Mouse (Mus musculus) hindbrain, postnatal 0 days (tissue): ENCODE results near the gene Fam71d. TPM values are rescaled to one million over a fixed set of nuclear protein-coding genes. Genes with fewer than 3 reads are reported as not detected.

Experiments used
- ATAC-seq: fragments of 200-750 bp; cut with Nextera tagmentation; 2 replicates; pipeline ENCODE4 v1.8.0; 2017; ENCODE audit warnings: mild to moderate bottlenecking, moderate TSS enrichment, moderate library complexity
- DNase-seq: peaks from one replicate; pipeline ENCODE4 v3.0.0-alpha.2; 2015; ENCODE audit warnings: low spot score
- H3K27ac ChIP-seq: fragments of 300-500 bp; sonication (generic); 2 replicates; pipeline ENCODE4 v1.5.1; 2014; ENCODE audit warnings: mild to moderate bottlenecking
- H3K27me3 ChIP-seq: fragments of 300-500 bp; sonication (generic); 2 replicates; pipeline ENCODE4 v1.6.1; 2014; ENCODE audit warnings: low read length, mixed read lengths; ENCODE audit not compliant: insufficient read depth
- H3K36me3 ChIP-seq: fragments of 300-500 bp; sonication (generic); 2 replicates; pipeline ENCODE4 v1.6.1; 2014; ENCODE audit warnings: low read length, mixed read lengths; ENCODE audit not compliant: insufficient read depth
- H3K4me1 ChIP-seq: fragments of 300-500 bp; sonication (generic); 2 replicates; pipeline ENCODE4 v1.6.1; 2014; ENCODE audit warnings: antibody characterized with exemption, low read length, mixed read lengths; ENCODE audit not compliant: insufficient read depth
- H3K4me2 ChIP-seq: fragments of 300-500 bp; sonication (generic); 2 replicates; pipeline ENCODE4 v1.6.1; 2014; ENCODE audit warnings: low read depth, mild to moderate bottlenecking, low read length, moderate library complexity, mixed read lengths
- H3K4me3 ChIP-seq: fragments of 300-500 bp; sonication (generic); 2 replicates; pipeline ENCODE4 v1.5.1; 2014; ENCODE audit warnings: low read length
- H3K9ac ChIP-seq: fragments of 300-500 bp; sonication (generic); replicated peaks from 2 replicates; pipeline ENCODE4 v1.6.1; 2014; ENCODE audit warnings: mild to moderate bottlenecking, low read length, moderate library complexity, mixed read lengths
- H3K9me3 ChIP-seq: fragments of 300-500 bp; sonication (generic); 2 replicates; pipeline ENCODE4 v1.6.1; 2016; ENCODE audit warnings: low read length, mixed read lengths
- CTCF ChIP-seq: IDR thresholded peaks from 2 replicates; pipeline ENCODE4 v1.5.1; 2016; ENCODE audit warnings: antibody characterized with exemption, control low read depth, low read depth
- WGBS: fragments of 180-500 bp; shearing (Covaris S2); extraction: QIAGEN DNeasy Blood & Tissue Kit; methylation state at CpG from one replicate; pipeline ENCODE4 v1.1.7; 2014; 5-methylcytosine and 5-hydroxymethylcytosine counted together
- polyA plus RNA-seq: library from polyadenylated mRNA; unstranded; fragments of >200 nt; fragmentation: Nextera tagmentation; extraction: Ambion mirVana; gene quantifications from 2 replicates; pipeline ENCODE4 v1.2.1, GENCODE M21; 2015
- total RNA-seq: library from RNA; depleted of rRNA; stranded (reverse); fragments of >200 nt; gene quantifications from 2 replicates; pipeline ENCODE4 v1.2.3, GENCODE M21; 2014

Fam71d gene
- total and polyA plus RNA-seq, 2 experiments from 2014 or later, result not detected

DNA sequence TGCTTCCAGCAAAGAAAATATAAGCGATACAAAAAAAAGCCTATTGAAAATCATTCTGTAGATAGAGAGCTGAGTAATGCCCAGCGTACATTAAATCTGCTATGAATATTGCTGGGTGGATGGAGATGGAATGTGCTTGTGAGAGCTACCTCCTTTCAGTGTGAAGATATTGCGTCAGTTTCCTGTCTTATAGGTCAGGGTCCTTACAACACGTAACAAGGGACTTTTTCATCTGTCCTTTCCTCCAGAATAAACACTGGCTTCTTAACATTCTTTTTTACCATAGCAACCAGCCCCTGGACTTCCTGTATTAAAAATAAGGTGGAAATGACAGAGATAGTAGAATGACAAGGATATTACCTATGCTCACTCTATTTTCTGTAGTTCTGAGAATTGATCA lies 9.1 kb upstream of the Fam71d start:
- Histone ChIP-seq H3K27ac (no peak overlapping the region), H3K9ac (no peak overlapping the region), H3K9me3 (no peaks in the 10 kb centered on the region), H3K36me3 (no peaks in the 10 kb centered on the region; the same call in 1 of the 2 replicates), H3K4me3 (no peak overlapping the region), H3K27me3 (no peaks in the 10 kb centered on the region), H3K4me1 (no peaks in the 10 kb centered on the region), H3K4me2 (no peak overlapping the region)
- no peak for TF ChIP-seq CTCF
- DNase-seq (no peak), ATAC-seq (no peak)
- WGBS, result 85% methylated on average over 4 of the region's 4 CpGs

DNA sequence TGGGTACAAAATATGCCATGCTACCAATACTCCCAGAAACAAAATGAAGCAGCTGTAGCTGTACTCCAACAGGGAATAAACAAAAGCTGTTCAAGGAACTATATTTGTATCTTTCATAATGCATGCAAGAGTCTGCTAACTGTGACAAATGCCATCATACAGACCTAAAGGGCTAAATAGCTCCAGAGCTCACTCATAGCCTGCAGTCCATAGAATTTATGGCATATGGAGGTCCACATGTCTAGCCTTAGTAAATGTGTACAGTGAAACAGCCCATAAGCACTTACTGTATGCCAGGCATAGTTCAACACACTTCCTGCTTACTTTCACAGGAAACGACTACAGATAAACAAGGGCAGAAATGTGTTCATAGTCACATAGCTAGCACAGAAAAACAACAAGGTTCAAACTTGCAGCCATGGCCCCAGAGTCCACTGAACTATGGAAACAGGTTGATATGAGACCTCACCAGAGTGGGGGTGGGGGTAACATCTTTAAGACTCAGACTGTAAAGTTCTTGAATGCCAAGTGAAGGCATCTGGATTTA lies 5.6 kb upstream of the Fam71d start:
- H3K4me1 ChIP-seq, result no peaks in the 10 kb centered on the region
- no peak overlapping the region for H3K4me3 ChIP-seq
- DNase-seq (no peak), ATAC-seq (no peak)
- H3K4me2 ChIP-seq, result no peak overlapping the region
- H3K36me3 ChIP-seq, result no peaks in the 10 kb centered on the region; the same call in 1 of the 2 replicates
- H3K27me3 ChIP-seq, result no peaks in the 10 kb centered on the region
- 87% methylated on average over 1 of the region's 1 CpGs for WGBS
- H3K9me3 ChIP-seq, result no peaks in the 10 kb centered on the region
- no peak overlapping the region for H3K27ac ChIP-seq
- no peak overlapping the region for H3K9ac ChIP-seq
- TF ChIP-seq CTCF, result no peak

DNA sequence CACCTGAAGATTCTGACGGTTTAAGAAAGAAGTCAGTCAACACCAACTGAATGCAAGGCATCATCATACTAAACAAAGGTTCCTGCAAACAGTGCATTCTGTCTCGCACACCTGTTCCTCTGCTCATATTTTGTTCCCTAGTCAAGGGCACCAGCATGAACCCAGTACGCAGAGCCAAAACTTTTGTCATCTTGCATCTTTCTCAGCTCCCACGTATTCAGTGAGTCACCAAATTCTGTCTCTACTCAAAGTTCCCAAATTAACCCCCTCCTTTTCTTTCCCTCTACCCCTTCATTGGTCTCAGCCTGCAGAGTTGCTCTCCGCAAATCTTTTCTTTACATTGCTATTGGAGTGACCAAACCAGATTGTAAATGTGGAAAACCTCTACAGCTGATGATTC lies 2.5 kb upstream of the Fam71d start:
- H3K4me3 ChIP-seq, result no peak overlapping the region
- no peak for DNase-seq
- no peaks in the 10 kb centered on the region for H3K4me1 ChIP-seq
- 84% methylated on average over 5 of the region's 5 CpGs for WGBS
- no peak overlapping the region for H3K27ac ChIP-seq
- H3K27me3 ChIP-seq, result no peaks in the 10 kb centered on the region
- no peak for ATAC-seq
- no peak overlapping the region for H3K9ac ChIP-seq
- no peak overlapping the region for H3K4me2 ChIP-seq
- H3K36me3 ChIP-seq, result no peaks in the 10 kb centered on the region; the same call in 1 of the 2 replicates
- TF ChIP-seq CTCF, result no peak
- no peaks in the 10 kb centered on the region for H3K9me3 ChIP-seq

DNA sequence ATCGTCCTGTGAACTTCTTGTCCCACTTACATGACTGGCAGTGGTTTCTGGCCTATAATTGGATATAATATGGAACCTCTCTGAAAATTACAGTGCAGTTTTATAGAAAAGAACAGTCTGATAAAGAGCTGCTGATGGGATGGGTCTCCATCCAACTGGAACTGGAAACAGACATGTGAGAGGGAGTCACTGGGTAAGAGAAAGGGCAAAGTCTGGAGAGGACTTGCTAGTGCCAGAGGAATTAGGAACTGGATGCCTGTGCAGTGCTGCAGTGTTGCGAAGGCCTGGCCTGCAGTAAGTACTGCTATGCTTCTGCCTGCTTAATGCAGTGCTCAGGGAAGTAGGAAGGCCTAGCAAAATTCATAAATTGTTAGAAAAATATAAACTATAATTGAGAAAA lies 1.9 kb downstream of the Fam71d start:
- Histone ChIP-seq H3K9ac (no peak overlapping the region), H3K9me3 (no peaks in the 10 kb centered on the region), H3K4me2 (no peak overlapping the region), H3K4me1 (no peaks in the 10 kb centered on the region), H3K36me3 (no peaks in the 10 kb centered on the region), H3K27ac (no peak overlapping the region), H3K4me3 (no peak overlapping the region), H3K27me3 (no peaks in the 10 kb centered on the region)
- no peak for DNase-seq
- TF ChIP-seq CTCF, result no peak
- 93% methylated on average over 2 of the region's 2 CpGs for WGBS
- no peak for ATAC-seq

DNA sequence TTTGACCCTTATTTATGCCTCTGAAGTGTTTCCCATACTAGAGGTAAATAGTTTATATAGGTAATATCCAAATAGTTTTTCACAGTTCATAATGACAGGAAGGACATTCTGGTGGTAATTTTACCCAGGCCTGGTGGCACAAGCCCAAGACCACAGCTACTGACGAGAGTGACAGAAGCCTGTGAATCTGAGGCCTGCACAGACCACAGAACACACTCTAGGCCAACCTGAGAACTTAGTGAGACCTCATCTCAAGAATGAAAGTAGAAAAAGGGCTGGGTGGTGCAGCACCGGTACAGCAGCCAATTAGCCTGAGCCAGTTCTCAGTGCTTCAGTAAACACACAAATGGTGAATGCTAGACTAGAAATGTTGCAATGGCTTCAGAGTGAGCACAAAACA lies 26.4 kb downstream of the Fam71d start:
- ATAC-seq, result no peak
- H3K36me3 ChIP-seq, result no peaks in the 10 kb centered on the region
- 80% methylated on average over 2 of the region's 2 CpGs for WGBS
- H3K27ac ChIP-seq, result no peak overlapping the region
- no peak for DNase-seq
- no peaks in the 10 kb centered on the region for H3K9me3 ChIP-seq
- no peak for TF ChIP-seq CTCF
- H3K4me2 ChIP-seq, result no peak overlapping the region
- no peaks in the 10 kb centered on the region for H3K27me3 ChIP-seq
- no peak overlapping the region for H3K4me3 ChIP-seq
- H3K9ac ChIP-seq, result no peak overlapping the region
- H3K4me1 ChIP-seq, result no peaks in the 10 kb centered on the region

DNA sequence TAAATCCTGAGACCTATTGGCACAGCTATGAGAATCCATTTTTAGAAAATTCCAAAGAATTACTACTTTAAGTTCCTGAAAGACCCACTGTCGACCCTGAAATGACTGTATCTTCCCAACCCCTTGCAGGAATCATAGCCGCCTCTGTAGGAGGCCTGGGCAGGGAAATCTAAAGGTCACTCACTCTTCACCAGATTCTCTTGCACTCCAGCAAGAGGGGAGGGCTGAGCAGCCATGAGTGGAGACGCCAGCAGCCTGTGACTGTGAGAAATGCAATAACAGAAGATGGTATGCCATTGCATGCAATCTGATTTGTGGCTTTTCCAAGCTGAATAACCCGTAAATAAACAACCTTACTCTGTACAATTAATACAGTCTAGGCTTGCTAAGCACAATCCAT lies 36.4 kb downstream of the Fam71d start:
- no peak for TF ChIP-seq CTCF
- Histone ChIP-seq H3K4me1 (no peaks in the 10 kb centered on the region), H3K36me3 (no peaks in the 10 kb centered on the region), H3K9ac (no peak overlapping the region), H3K27ac (no peak overlapping the region), H3K4me3 (no peak overlapping the region), H3K9me3 (no peaks in the 10 kb centered on the region), H3K27me3 (no peaks in the 10 kb centered on the region), H3K4me2 (no peak overlapping the region)
- ATAC-seq (no peak), DNase-seq (no peak)
- WGBS, result 58% methylated on average over 4 of the region's 4 CpGs

DNA sequence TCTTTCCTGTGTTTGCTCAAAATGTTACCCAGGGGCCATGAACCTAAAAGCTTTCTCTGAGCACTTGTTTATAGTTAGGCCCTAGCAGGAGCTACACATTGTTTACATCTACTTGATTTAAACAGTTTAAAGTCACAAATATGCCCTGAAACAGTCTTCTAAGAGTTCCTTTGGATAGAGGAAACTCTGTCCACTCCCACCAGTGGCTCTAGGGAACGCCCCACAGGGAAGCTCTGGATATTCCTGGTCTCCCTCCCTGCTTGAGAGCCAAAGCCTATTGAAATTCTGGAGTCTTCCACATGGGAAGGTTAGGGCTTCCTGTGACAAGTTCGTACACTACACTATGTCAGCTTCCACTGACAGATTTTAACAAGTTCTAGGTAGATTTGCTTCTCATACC lies 48.3 kb downstream of the Fam71d start:
- Histone ChIP-seq H3K9ac (no peak overlapping the region), H3K9me3 (no peaks in the 10 kb centered on the region), H3K36me3 (no peaks in the 10 kb centered on the region), H3K27ac (no peak overlapping the region), H3K4me3 (no peak overlapping the region), H3K4me2 (no peak overlapping the region), H3K4me1 (no peaks in the 10 kb centered on the region), H3K27me3 (no peaks in the 10 kb centered on the region)
- DNase-seq (no peak), ATAC-seq (no peak)
- TF ChIP-seq CTCF, result no peak
- 66% methylated on average over 2 of the region's 2 CpGs for WGBS
